Mouse (Mus musculus): ENCODE measurements around the gene Exo5. TPM values are rescaled to one million over a fixed set of nuclear protein-coding genes. Genes with fewer than 3 reads are reported as not detected.

Exo5 gene
- total RNA-seq (2014; rRNA removed) (3.2 and 5.4 TPM in 2 replicates), polyA plus RNA-seq (2012; rRNA removed) (1.4 and 1.6 TPM in 2 replicates)

- H3K79me2 ChIP-seq (ENCODE audit: control insufficient read depth, insufficient read depth, low read length) = no peaks in the 10 kb centered on the region
- H3K27me3 ChIP-seq (ENCODE audit: control insufficient read depth, insufficient read depth, low read length) = no peaks in the 10 kb centered on the region
- peaks cover 2% of the 10 kb centered on the region; the same call in 1 of the 2 replicates for H3K36me3 ChIP-seq (ENCODE audit: control insufficient read depth, insufficient read depth, low read length)
- under 1% methylated on average over 33 of the region's 33 CpGs for WGBS
- H3K9ac ChIP-seq (ENCODE audit: low read depth, low read length) = peak within 1 kb of the TSS; percentile 90
- DNase-seq (ENCODE audit: extremely low read depth, low read depth, low spot score) = peak; percentile 56
- H3K4me3 ChIP-seq (ENCODE audit: insufficient read depth, low read depth, low read length) = peak within 1 kb of the TSS; percentile 71
- H3K27ac ChIP-seq (replicated peaks; ENCODE audit: insufficient read depth, low read depth, low read length) = peak within 1 kb of the TSS; percentile 74
- peaks cover 3% of the 10 kb centered on the region; the same call in 1 of the 2 replicates for H3K4me1 ChIP-seq (ENCODE audit: control insufficient read depth, insufficient read depth, low read length)
- TF ChIP-seq CTCF (IDR thresholded peaks at IDR 0.05; ENCODE audit: low read depth, low read length) (no peak), POLR2A (IDR thresholded peaks at IDR 0.05; ENCODE audit: extremely low read depth, insufficient read depth, low read length) (peak; percentile 76)
Observed at GRCm38 (mm10) chr4:120924554-120925299, at the start of gene Exo5. Gene Exo5 (minus strand): TSS chr4:120925017.

- TF ChIP-seq POLR2A (IDR thresholded peaks at IDR 0.05; ENCODE audit: extremely low read depth, insufficient read depth, low read length) (no peak), CTCF (IDR thresholded peaks at IDR 0.05; ENCODE audit: low read depth, low read length) (no peak)
- no peak for DNase-seq (ENCODE audit: extremely low read depth, low read depth, low spot score)
- H3K79me2 ChIP-seq (ENCODE audit: control insufficient read depth, insufficient read depth, low read length) = no peaks in the 10 kb centered on the region
- H3K27ac ChIP-seq (replicated peaks; ENCODE audit: insufficient read depth, low read depth, low read length) = no peak overlapping the region
- H3K4me1 ChIP-seq (ENCODE audit: control insufficient read depth, insufficient read depth, low read length) = peaks cover 17% of the 10 kb centered on the region
- H3K27me3 ChIP-seq (ENCODE audit: control insufficient read depth, insufficient read depth, low read length) = no peaks in the 10 kb centered on the region
- no peak overlapping the region for H3K4me3 ChIP-seq (ENCODE audit: insufficient read depth, low read depth, low read length)
- peaks cover 19% of the 10 kb centered on the region; the same call in 1 of the 2 replicates for H3K36me3 ChIP-seq (ENCODE audit: control insufficient read depth, insufficient read depth, low read length)
- H3K9ac ChIP-seq (ENCODE audit: low read depth, low read length) = no peak overlapping the region
- 91% methylated on average over 8 of the region's 8 CpGs for WGBS
Observed at GRCm38 (mm10) chr4:120971842-120972241, 47.0 kb upstream of the Exo5 start.

GRCm38 (mm10) chr4:120969382-120970146, 44.7 kb upstream of the Exo5 start:
- peaks cover 6% of the 10 kb centered on the region for H3K4me1 ChIP-seq (ENCODE audit: control insufficient read depth, insufficient read depth, low read length)
- no peaks in the 10 kb centered on the region for H3K79me2 ChIP-seq (ENCODE audit: control insufficient read depth, insufficient read depth, low read length)
- peaks cover 19% of the 10 kb centered on the region; the same call in 1 of the 2 replicates for H3K36me3 ChIP-seq (ENCODE audit: control insufficient read depth, insufficient read depth, low read length)
- WGBS = 20% methylated on average over 5 of the region's 5 CpGs
- no peak overlapping the region for H3K9ac ChIP-seq (ENCODE audit: low read depth, low read length)
- TF ChIP-seq CTCF (IDR thresholded peaks at IDR 0.05; ENCODE audit: low read depth, low read length) (peak; percentile 88), POLR2A (IDR thresholded peaks at IDR 0.05; ENCODE audit: extremely low read depth, insufficient read depth, low read length) (no peak)
- peak; percentile 80 for DNase-seq (ENCODE audit: extremely low read depth, low read depth, low spot score)
- no peak overlapping the region for H3K4me3 ChIP-seq (ENCODE audit: insufficient read depth, low read depth, low read length)
- no peaks in the 10 kb centered on the region for H3K27me3 ChIP-seq (ENCODE audit: control insufficient read depth, insufficient read depth, low read length)
- H3K27ac ChIP-seq (replicated peaks; ENCODE audit: insufficient read depth, low read depth, low read length) = 0 out of 2 replicates have a peak overlapping the region, but pooled peaks have one; percentile 15

- WGBS = 95% methylated on average over 9 of the region's 9 CpGs
- no peak for TF ChIP-seq POLR2A (IDR thresholded peaks at IDR 0.05; ENCODE audit: extremely low read depth, insufficient read depth, low read length)
- TF ChIP-seq CTCF (IDR thresholded peaks at IDR 0.05; ENCODE audit: low read depth, low read length) = no peak
- Histone ChIP-seq H3K27ac (replicated peaks; ENCODE audit: insufficient read depth, low read depth, low read length) (no peak overlapping the region), H3K4me3 (ENCODE audit: insufficient read depth, low read depth, low read length) (no peak overlapping the region), H3K4me1 (ENCODE audit: control insufficient read depth, insufficient read depth, low read length) (no peaks in the 10 kb centered on the region), H3K79me2 (ENCODE audit: control insufficient read depth, insufficient read depth, low read length) (no peaks in the 10 kb centered on the region), H3K27me3 (ENCODE audit: control insufficient read depth, insufficient read depth, low read length) (no peaks in the 10 kb centered on the region), H3K9ac (ENCODE audit: low read depth, low read length) (no peak overlapping the region), H3K36me3 (ENCODE audit: control insufficient read depth, insufficient read depth, low read length) (peaks cover 17% of the 10 kb centered on the region; the same call in 1 of the 2 replicates)
- no peak for DNase-seq (ENCODE audit: extremely low read depth, low read depth, low spot score)
Observed at GRCm38 (mm10) chr4:120968486-120968885, 43.7 kb upstream of the Exo5 start.

- H3K4me1 ChIP-seq (ENCODE audit: control insufficient read depth, insufficient read depth, low read length) = peaks cover 7% of the 10 kb centered on the region
- H3K27ac ChIP-seq (replicated peaks; ENCODE audit: insufficient read depth, low read depth, low read length) = no peak overlapping the region
- no peak overlapping the region for H3K4me3 ChIP-seq (ENCODE audit: insufficient read depth, low read depth, low read length)
- H3K36me3 ChIP-seq (ENCODE audit: control insufficient read depth, insufficient read depth, low read length) = no peaks in the 10 kb centered on the region
- no peak for TF ChIP-seq CTCF (IDR thresholded peaks at IDR 0.05; ENCODE audit: low read depth, low read length)
- TF ChIP-seq POLR2A (IDR thresholded peaks at IDR 0.05; ENCODE audit: extremely low read depth, insufficient read depth, low read length) = no peak
- no peaks in the 10 kb centered on the region for H3K27me3 ChIP-seq (ENCODE audit: control insufficient read depth, insufficient read depth, low read length)
- no peak for DNase-seq (ENCODE audit: extremely low read depth, low read depth, low spot score)
- WGBS = 93% methylated on average over 1 of the region's 1 CpGs
- H3K9ac ChIP-seq (ENCODE audit: low read depth, low read length) = no peak overlapping the region
- no peaks in the 10 kb centered on the region for H3K79me2 ChIP-seq (ENCODE audit: control insufficient read depth, insufficient read depth, low read length)
Observed at GRCm38 (mm10) chr4:120955586-120955985, 30.8 kb upstream of the Exo5 start.
